Mouse (Mus musculus) embryonic stem cell, embryonic (primary cell): ENCODE results near the gene Dbh.

Experiments
- CTCF ChIA-PET, 4 experiments: fragments of 300-600 bp in 2 of 4; fragments of 350-600 bp in 2 of 4; sonication (Branson Sonifier 250); formaldehyde crosslinking; loops; one replicate each; lab custom pipeline; 2022; ENCODE audit warnings: inconsistent platforms in 2 of 4; lab: Charles Lee
- POLR2A ChIA-PET, 4 experiments: fragments of 300-600 bp in 2 of 4; fragments of 350-600 bp in 2 of 4; sonication (Branson Sonifier 250); formaldehyde crosslinking; loops; one replicate each; lab custom pipeline; 2022; ENCODE audit warnings: antibody characterized with exemption in 4 of 4, inconsistent platforms in 1 of 4; lab: Charles Lee

The Dbh gene

DNA sequence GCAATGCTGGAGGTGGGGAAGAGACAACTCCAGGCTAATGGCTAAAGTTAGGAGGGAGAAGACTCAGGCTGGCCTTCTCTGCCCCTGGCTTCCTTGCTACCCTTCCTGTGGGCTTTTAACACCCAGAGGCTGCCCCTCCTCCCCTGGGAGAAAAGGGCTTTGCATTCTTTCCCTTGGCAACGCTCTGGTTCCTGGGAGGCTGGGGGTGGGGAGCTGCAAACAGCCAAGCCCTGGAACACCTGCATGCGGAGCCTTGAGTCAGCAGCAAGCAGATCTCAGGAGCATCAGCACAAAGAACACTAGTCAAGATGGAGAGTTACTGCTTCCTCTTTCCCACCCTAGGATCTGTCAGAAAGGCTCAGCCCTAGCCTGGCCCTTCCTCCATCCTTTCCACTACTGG, 15.6 kb upstream of the Dbh start:
- ChIA-PET POLR2A (no interaction called here), CTCF (no interaction called here)

DNA sequence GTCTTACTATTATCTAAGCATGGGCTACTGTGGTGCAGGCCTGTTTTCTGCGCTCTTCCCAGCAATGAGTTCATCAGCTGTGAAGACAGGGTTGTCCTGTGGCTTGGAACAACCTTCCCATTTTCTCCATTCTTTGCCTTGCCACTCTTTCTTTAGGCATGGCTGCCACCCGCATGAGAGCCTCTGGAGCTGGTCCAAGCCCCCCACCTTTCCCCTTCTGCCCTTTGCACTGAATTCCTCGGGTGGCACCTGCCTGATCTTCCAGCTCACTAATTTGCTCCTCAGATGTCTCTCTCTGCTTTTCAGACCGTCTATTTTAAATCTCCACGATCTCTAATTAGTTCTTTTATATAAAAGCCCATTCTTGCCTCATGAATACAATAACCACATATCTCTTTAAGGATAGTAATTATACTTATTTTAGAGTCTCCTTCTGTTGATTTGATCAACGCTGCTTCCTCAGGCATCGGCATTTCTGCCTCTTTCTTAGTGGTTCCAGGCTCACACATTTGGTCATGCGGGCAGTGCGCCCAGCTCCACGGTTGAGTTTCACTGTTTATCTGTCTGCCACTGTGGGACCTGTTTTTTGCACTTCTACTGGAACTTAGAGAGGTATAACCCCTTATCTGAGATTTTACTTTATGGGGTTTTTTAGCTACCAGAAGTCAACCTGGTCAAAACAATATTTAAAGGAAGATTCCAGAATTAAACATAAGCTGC, 10.4 kb upstream of the Dbh start:
- ChIA-PET CTCF (interaction anchor here in 1 of 4 experiments (0.7 kb wide), 1 partner anchor 1754 kb away, joined by 3 read pairs; no protein-coding TSS in a partner anchor), POLR2A (no interaction called here)

DNA sequence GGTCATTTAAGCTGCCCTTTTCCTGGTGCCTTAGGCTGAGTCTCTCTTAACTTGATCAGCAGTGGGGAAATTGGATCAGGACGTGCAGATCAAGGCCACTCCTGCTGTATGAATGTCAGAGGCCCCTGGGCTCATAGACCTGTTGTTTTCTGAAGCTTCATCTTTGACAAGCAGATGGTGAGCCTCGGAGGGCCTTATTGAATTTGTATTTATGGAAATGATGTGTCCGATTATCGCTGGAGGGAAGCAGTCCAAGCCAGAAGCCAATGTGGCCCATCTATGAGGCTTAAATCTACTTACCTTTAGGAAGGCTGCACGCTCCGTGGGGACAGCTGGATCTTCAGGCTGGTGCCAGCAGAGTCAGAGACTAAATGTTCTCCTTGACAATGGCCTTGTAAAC, 8.4 kb upstream of the Dbh start:
- ChIA-PET POLR2A (interaction anchor here in 1 of 4 experiments (1.6 kb wide), 1 partner anchor 23 kb away, joined by 6 read pairs; no protein-coding TSS in a partner anchor), CTCF (no interaction called here)

DNA sequence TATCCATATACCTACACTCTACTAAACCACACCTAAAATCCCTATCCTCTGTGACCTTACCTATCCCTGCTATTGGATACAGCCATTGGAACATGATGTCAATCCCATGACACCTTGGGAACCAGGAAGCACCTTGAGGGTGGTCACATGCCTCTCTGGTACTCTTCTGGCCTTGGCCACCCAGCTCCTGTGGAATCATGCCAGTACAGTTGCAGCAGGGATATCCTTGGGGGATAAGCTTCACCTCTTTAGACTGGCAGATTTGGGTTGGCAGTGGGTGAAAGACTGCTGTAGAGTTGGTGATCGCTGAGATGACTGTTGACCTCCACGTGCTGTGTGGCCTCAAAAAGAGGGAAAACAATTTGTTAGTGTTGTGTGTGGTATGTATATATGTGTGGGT, 3.5 kb upstream of the Dbh start:
- CTCF ChIA-PET, result no interaction called here
- POLR2A ChIA-PET, result no interaction called here

DNA sequence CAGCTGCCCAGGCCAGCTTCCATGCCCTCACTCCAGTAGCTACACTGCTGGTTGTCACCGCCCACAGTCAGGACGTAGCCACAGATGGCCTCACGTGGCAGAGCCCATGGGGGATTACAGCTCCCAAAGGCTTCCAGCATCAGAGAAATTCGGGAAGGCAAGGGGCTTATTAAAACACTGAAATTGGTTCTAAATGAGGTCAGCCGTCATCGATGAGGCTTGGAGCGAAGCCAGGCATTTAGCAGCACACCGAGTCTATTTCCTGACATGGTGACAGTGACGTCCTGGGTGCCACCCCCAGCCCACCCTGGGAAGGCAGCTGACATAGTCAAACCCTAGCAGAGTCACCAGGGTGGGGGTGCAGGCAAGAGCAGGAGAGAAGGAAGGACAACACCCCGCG, 2.4 kb upstream of the Dbh start:
- ChIA-PET POLR2A (no interaction called here), CTCF (interaction anchor here in 1 of 4 experiments (0.9 kb wide), 1 partner anchor 39 kb away, joined by 3 read pairs; no protein-coding TSS in a partner anchor)

DNA sequence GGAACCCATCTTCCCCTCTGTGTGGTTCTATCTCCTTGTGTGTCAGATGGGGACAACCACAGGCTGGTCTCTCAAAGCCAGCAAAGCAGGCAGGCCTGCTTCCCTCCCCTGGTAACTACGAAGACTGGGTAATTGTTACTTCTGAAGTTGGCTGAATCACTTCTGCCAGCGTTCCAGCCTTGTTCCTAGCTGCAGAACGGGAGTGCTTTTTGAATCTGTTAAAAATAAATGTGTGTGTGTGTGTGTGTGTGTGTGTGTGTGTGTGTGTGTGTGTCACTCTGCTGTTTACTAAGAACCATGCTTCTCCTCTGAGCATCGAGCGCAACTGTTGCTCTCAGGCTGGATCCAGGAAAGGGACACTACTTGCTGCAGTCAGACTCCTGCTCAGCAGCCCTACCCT, 1.2 kb upstream of the Dbh start:
- ChIA-PET POLR2A (interaction anchor here in 1 of 4 experiments (0.6 to 0.7 kb wide), 2 partner anchors 12 to 156 kb away, joined by 3 read pairs; no protein-coding TSS in a partner anchor), CTCF (interaction anchor here in 3 of 4 experiments (0.6 to 1.3 kb wide), 4 partner anchors 10 to 177 kb away, joined by 3 read pairs; no protein-coding TSS in a partner anchor)

DNA sequence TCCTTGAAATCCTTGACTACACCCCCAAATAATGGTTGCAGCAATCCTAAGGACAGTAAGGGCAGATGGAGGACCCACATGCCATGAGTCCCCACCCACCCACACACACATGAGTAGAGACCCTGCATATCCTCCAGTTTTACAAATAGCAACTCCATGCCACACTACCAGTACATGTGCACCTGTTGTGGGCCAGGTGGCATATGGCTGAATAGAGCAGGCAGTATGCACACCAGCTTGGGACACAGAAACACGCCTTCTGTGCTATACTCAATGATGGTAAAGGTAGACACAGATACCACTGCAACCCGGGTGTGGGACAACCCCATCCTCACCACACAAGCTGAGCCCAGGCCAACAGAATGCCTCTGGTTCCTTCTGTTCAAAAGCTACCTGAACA, 1.0 kb downstream of the Dbh start:
- CTCF ChIA-PET, result interaction anchor here in 1 of 4 experiments (0.6 kb wide), 1 partner anchor 94 kb away, joined by 3 read pairs; no protein-coding TSS in a partner anchor
- POLR2A ChIA-PET, result interaction anchor here in 1 of 4 experiments (0.7 kb wide), 1 partner anchor 820 kb away, joined by 4 read pairs; no protein-coding TSS in a partner anchor

DNA sequence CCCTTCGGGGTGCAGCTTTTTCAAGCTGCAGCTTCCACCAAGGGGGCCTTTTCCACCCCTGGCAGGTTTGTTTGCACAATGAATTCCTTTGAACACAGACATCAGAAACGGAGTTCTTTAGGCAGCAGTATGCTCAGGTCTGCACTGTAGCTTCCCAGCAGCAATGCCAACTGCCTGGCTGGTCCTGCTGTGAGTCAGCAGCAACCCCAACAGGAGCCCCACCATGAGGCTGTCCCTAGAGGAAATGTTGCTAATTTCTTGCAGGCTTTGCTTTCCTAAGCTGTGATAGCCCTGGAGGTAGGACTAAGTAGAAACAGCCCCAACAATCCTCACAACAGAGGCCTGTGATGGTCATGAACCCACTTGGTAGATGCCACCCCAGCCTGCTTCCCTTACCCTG, 2.0 kb downstream of the Dbh start:
- POLR2A ChIA-PET, result interaction anchor here in 1 of 4 experiments (0.5 kb wide), 1 partner anchor 1046 kb away, joined by 3 read pairs; no protein-coding TSS in a partner anchor
- CTCF ChIA-PET, result interaction anchor here in 1 of 4 experiments (0.9 kb wide), 1 partner anchor 89 kb away, joined by 3 read pairs; no protein-coding TSS in a partner anchor

DNA sequence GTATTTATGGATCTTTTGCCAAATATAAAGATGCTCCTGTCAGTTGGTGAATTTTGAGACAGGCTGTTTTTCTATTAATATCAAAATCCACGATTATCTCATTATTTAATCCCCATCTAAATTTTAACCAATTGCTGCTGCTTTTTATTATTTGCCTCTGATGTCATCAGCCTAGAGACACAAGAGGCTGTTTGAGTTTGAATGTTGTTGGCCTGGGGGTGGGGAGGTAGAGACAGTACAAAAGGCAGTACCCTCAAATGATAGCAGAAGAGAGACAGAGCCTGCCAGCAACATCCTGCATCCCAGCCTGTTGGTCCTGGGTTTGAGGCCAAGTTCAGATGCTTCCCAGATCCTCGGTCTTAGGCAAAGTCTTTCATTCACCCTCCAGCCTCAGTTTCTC, 9.2 kb downstream of the Dbh start:
- CTCF ChIA-PET, result no interaction called here
- POLR2A ChIA-PET, result no interaction called here

DNA sequence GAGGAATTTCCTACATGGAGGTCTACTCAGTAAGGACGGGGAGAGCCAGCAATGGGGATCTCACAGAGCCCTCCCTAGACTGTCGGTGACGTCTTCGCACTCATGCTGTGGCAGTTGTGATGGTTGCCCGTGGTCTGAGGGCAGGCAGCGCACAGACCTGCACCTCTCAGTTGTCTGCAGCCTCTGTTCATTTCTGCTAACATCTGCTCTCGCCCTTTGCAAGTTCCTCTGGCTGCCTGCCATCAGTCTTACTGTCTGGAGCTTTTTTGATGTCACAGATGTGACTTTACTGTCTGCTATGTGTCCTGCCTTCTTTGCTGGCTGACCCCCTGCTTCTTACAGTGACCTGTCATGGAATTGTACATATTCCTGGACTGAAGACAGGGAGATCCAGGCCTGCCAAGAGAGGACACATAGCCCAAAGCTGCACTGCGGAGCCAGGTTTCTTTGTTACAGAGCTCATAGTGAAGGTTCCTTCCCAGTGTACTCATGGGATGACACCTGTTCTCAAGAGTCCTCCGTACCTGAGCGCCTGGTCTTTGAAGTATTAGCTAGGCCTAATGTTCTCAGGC, 10.7 kb downstream of the Dbh start:
- CTCF ChIA-PET, result no interaction called here

DNA sequence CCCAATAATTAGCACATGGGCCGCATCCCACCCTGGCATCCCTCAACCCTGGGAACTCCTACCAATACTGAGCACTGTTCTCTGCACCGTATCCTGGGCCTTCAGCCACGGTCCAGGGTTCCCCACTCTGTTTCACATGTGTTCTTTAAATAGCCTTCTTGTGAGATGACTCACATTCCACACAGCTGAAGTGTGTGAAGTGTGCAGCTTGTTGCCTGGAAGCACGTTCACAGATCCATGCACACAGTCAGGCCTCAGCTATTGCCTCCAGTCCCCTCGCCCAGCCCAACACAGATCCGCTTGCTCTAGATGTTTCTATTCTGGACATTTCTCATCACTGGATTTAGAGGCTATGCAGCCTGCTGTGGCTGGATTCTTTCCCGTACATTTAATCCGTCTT, 14.1 kb downstream of the Dbh start:
- ChIA-PET CTCF (interaction anchor here in 2 of 4 experiments (0.6 to 1.0 kb wide), 2 partner anchors 58 to 1277 kb away, joined by 3 read pairs; no protein-coding TSS in a partner anchor), POLR2A (no interaction called here)

More for the DNA sequence above, 10.7 kb downstream of the Dbh start:
- POLR2A ChIA-PET, result no interaction called here

DNA sequence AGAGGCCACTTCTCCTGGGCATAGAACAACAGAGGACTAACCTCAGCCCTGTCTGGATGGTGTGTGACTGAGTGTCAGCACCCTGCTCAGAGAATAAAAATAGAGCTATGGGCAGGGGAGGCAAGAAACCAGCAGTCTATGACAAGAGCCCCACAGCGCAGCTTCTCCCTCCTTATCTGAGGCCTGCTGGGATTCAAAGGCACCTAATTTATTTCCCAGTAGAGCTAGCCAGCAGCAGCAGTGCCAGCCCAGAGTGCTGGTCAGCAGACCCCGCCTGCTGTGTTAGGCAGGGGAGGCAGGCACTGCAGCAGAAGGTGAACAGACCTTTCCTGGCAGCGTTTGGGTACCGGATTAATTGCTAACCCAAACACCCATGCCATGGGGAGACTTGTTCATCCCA, 16.9 kb downstream of the Dbh start:
- ChIA-PET CTCF (interaction anchor here in 2 of 4 experiments (0.6 to 0.9 kb wide), 2 partner anchors 121 to 133 kb away, joined by 3 read pairs; no protein-coding TSS in a partner anchor), POLR2A (no interaction called here)

DNA sequence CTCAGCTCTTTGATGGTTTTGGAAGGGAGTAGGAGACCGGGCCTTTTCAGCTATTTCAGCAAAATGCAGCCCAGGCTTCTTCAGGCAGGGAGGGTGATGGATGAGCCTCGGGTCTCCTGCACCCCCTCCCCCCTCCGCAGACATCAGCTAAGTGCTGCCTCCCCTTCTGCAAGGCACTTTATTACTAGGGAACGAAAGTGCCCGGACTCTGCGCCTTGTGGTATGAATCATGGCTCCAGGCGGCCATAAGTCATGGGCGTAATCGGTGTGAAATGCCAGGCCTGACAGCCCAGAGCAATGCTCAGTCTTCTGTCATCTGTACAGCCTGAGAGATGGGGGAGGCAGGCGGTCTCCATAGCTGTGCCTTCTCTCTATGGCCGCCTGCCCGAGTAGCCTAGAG, 18.7 kb downstream of the Dbh start:
- CTCF ChIA-PET, result interaction anchor here in 1 of 4 experiments (1.1 kb wide), 1 partner anchor 54 kb away, joined by 3 read pairs; no protein-coding TSS in a partner anchor

DNA sequence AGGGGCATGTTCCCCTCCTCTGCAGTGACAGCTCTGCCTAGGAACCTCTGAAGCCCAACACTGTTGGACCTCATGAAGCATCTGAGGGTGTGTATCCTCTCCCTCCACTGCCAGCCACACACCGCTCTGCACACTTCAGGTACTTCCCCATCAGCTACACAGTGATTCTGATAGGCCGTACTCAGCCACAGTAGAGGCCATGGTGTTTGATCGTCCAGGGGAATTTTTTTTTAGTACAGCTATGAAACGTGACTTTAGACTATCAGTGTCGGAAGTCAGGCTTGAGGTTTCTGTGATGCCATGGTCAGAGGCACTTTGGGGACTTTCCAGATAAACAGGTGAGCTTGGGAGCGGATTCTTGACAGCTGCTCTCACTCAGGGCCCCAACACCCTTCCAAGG, 22.5 kb downstream of the Dbh start:
- ChIA-PET POLR2A (no interaction called here), CTCF (no interaction called here)

More for the DNA sequence above, 18.7 kb downstream of the Dbh start:
- POLR2A ChIA-PET, result interaction anchor here in 1 of 4 experiments (1.5 kb wide), 1 partner anchor 22 kb away, joined by 3 read pairs; no protein-coding TSS in a partner anchor

DNA sequence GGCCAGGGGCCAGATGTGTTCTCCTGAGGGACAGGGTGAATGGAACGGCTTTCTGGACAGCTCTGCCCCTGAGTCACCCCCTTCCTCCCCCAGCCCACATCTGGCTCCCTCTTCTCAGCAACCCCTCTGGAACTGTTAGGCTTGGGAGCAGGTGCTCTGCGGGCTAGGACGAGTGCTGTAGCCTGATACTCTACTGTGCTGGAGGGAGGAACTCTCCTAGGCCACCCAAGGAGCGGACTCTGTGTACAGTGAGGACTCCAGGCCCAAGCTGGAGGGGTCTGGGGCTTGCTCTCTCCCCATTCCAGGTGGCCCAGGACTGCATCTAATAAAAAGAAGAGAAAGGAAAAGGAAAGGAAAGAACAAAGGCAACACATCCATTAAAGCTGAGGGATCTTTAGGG, 25.0 kb downstream of the Dbh start:
- ChIA-PET POLR2A (no interaction called here), CTCF (no interaction called here)

DNA sequence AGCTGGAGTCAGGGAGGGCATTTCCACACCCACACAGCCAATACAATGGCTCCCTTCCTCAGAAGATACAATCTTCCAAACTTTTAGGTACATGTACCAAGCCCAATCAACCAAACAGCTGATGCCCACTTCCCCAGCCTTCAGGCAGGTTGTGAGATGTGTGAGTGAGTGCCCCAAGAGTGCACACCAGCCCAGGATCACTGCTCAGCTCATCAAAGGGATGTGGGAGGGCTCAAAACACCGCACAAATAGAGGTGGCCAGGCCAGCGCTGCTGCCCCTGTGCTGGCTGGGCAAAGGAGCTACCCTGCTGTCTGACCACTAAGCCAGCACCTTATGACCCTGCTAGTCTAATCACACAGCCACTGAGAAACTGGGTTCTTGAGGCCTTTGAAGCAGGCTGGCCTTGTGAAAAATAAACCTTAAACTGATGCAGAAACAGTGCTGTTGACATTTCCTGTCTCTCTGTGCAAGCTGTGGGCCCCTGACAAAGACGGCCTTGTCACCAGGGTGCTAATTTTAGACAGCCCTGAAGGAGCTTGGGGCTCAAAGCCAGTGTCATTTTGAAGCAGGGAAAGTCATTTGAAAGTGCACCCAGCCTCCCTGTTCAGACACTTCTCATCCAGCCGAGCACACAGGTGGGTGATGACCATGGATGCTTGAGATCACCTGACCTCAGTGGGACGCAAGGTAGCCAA, 33.7 kb downstream of the Dbh start:
- POLR2A ChIA-PET, result no interaction called here
- CTCF ChIA-PET, result no interaction called here

DNA sequence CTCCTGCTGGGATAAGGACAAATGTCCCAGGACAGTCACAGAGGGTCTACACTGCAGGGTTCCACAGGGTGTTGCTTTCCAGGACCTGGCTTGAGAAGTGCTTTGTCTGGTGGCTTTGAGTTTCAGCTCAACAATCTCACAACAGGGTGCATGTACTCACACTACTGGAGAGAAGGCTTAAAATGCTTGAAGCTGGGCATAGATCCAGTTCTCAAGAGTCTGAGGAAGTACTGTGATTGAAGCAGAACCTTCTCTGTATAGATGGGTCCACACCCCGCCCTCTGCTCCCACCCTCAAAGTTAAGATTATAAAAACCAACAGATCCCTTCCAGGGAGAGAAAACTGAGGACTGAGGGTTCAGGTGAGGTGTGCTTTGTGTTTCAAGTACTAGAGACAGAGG, 35.6 kb downstream of the Dbh start:
- CTCF ChIA-PET, result no interaction called here
- POLR2A ChIA-PET, result no interaction called here

DNA sequence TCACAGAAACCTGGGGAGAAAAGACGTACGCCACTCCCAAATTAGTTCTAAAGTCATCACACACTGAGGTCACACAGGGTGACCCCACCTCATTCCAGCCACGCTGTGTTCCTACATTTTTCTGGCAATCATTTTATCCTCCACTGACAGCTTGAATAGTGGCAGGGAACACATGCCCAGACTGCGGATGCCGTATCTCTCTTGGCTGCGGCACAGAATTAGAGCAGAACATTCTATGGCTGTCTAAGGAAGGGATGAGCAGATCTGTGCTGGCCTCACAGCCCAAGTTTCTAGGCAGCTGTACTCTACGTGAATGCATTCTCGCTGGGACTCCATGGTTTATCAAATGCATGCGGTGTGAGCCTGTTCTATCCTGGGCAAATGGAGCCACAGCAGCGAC, 40.6 kb downstream of the Dbh start:
- POLR2A ChIA-PET, result interaction anchor here in 1 of 4 experiments (1.1 kb wide), 1 partner anchor 23 kb away, joined by 3 read pairs; no protein-coding TSS in a partner anchor

More for the DNA sequence above, 40.6 kb downstream of the Dbh start:
- CTCF ChIA-PET, result interaction anchor here in 1 of 4 experiments (0.6 to 1.0 kb wide), 2 partner anchors 31 to 188 kb away, joined by 3 to 4 read pairs; no protein-coding TSS in a partner anchor
